Mouse (Mus musculus) forebrain, embryonic 14.5 days (tissue): Measurements from ENCODE around the gene Aldh3b3. TPM values are rescaled to one million over a fixed set of nuclear protein-coding genes. Genes with fewer than 3 reads are reported as not detected.

Source experiments
- ATAC-seq: fragments of 200-750 bp; cut with Nextera tagmentation; 2 replicates; pipeline ENCODE4 v1.8.0; 2017; ENCODE audit warnings: mild to moderate bottlenecking, moderate library complexity
- DNase-seq: peaks from one replicate; pipeline ENCODE4 v3.0.0-alpha.2; 2015; ENCODE audit warnings: low spot score
- H3K27ac ChIP-seq: fragments of 300-500 bp; sonication (generic); 2 replicates; pipeline ENCODE4 v1.5.1; 2014; ENCODE audit warnings: low read depth, mild to moderate bottlenecking, control low read depth, low read length, moderate library complexity
- H3K27me3 ChIP-seq: fragments of 300-500 bp; sonication (generic); replicated peaks from 2 replicates; pipeline ENCODE4 v1.6.1; 2014; ENCODE audit warnings: low read length, control low read depth, mixed read lengths; ENCODE audit not compliant: control insufficient read depth, insufficient read depth
- H3K36me3 ChIP-seq: fragments of 300-500 bp; sonication (generic); 2 replicates; pipeline ENCODE4 v1.6.1; 2014; ENCODE audit warnings: low read length, control low read depth; ENCODE audit not compliant: control insufficient read depth, insufficient read depth
- H3K4me1 ChIP-seq: fragments of 300-500 bp; sonication (generic); 2 replicates; pipeline ENCODE4 v1.6.1; 2014; ENCODE audit warnings: antibody characterized with exemption, low read length, control low read depth; ENCODE audit not compliant: control insufficient read depth, insufficient read depth
- H3K4me2 ChIP-seq: fragments of 300-500 bp; sonication (generic); 2 replicates; pipeline ENCODE4 v1.6.1; 2014; ENCODE audit warnings: mild to moderate bottlenecking, control low read depth, low read length
- H3K4me3 ChIP-seq: fragments of 300-500 bp; sonication (generic); 2 replicates; pipeline ENCODE4 v1.5.1; 2014; ENCODE audit warnings: low read depth, low read length, control low read depth
- H3K9ac ChIP-seq: fragments of 300-500 bp; sonication (generic); 2 replicates; pipeline ENCODE4 v1.6.1; 2014; ENCODE audit warnings: mild to moderate bottlenecking, low read length, control low read depth, moderate library complexity
- H3K9me3 ChIP-seq: fragments of 300-500 bp; sonication (generic); replicated peaks from 2 replicates; pipeline ENCODE4 v1.6.1; 2016; ENCODE audit warnings: low read length, control low read depth, mixed read lengths; ENCODE audit not compliant: control insufficient read depth
- WGBS: fragments of 180-500 bp; shearing (Covaris S2); extraction: QIAGEN DNeasy Blood & Tissue Kit; methylation state at CpG from one replicate; pipeline ENCODE4 v1.1.7; 2014; 5-methylcytosine and 5-hydroxymethylcytosine counted together
- polyA plus RNA-seq: library from polyadenylated mRNA; unstranded; fragments of >200 nt; fragmentation: Nextera tagmentation; extraction: Ambion mirVana; gene quantifications from 2 replicates; pipeline ENCODE4 v1.2.1, GENCODE M21; 2014

The Aldh3b3 gene
- not detected in 2 replicates for polyA plus RNA-seq

GRCm38 (mm10) chr19:3958470-3958869 lies at the start of gene Aldh3b3:
Aldh3b3 (plus strand) TSS chr19:3958645.
- H3K27me3 ChIP-seq = no peaks in the 10 kb centered on the region
- DNase-seq = peak; percentile 46
- no peak for ATAC-seq

GRCm38 (mm10) chr19:3910206-3910605 lies 48.2 kb upstream of the Aldh3b3 start:
- Histone ChIP-seq H3K4me1 (peaks cover 16% of the 10 kb centered on the region), H3K27ac (no peak overlapping the region), H3K9ac (no peak overlapping the region), H3K36me3 (peaks cover 26% of the 10 kb centered on the region), H3K4me2 (no peak overlapping the region), H3K4me3 (no peak overlapping the region), H3K9me3 (no peaks in the 10 kb centered on the region), H3K27me3 (no peaks in the 10 kb centered on the region)
- no peak for ATAC-seq
- 85% methylated on average over 5 of the region's 5 CpGs for WGBS
- no peak for DNase-seq

More at GRCm38 (mm10) chr19:3958470-3958869, at the start of gene Aldh3b3:
- no peak within 1 kb of the TSS for H3K4me3 ChIP-seq
- H3K4me2 ChIP-seq = no peak within 1 kb of the TSS
- H3K4me1 ChIP-seq = no peaks in the 10 kb centered on the region
- no peaks in the 10 kb centered on the region for H3K9me3 ChIP-seq
- no peak within 1 kb of the TSS for H3K9ac ChIP-seq
- H3K27ac ChIP-seq = no peak within 1 kb of the TSS
- WGBS = 63% methylated on average over 4 of the region's 4 CpGs
- no peaks in the 10 kb centered on the region for H3K36me3 ChIP-seq

GRCm38 (mm10) chr19:3912337-3913204 lies 45.9 kb upstream of the Aldh3b3 start, which contains the start of gene Ndufs8:
Ndufs8 (minus strand) TSS chr19:3912774.
- no peaks in the 10 kb centered on the region for H3K9me3 ChIP-seq
- peak within 1 kb of the TSS; percentile 66 for H3K9ac ChIP-seq
- peaks cover 26% of the 10 kb centered on the region for H3K36me3 ChIP-seq
- peak within 1 kb of the TSS; percentile 64 for H3K27ac ChIP-seq
- WGBS = under 1% methylated on average over 43 of the region's 43 CpGs
- H3K4me2 ChIP-seq = peak within 1 kb of the TSS; percentile 67
- ATAC-seq = peak; percentile 98
- H3K4me3 ChIP-seq = peak within 1 kb of the TSS; percentile 59
- no peaks in the 10 kb centered on the region for H3K27me3 ChIP-seq
- peaks cover 10% of the 10 kb centered on the region for H3K4me1 ChIP-seq
- peak; percentile 99 for DNase-seq

- no peaks in the 10 kb centered on the region for H3K9me3 ChIP-seq
- ATAC-seq (no peak), DNase-seq (no peak)
- peaks cover 18% of the 10 kb centered on the region for H3K36me3 ChIP-seq
- H3K9ac ChIP-seq = no peak overlapping the region; the same call in 1 of the 2 replicates
- H3K4me3 ChIP-seq = peak overlapping the region; percentile 59; the same call in 1 of the 2 replicates
- 89% methylated on average over 8 of the region's 8 CpGs for whole genome bisulfite sequencing
- no peak overlapping the region for H3K27ac ChIP-seq
- H3K4me2 ChIP-seq = peak overlapping the region; percentile 67
- H3K27me3 ChIP-seq = no peaks in the 10 kb centered on the region
- H3K4me1 ChIP-seq = peaks cover 10% of the 10 kb centered on the region
Measured at GRCm38 (mm10) chr19:3913692-3914091, 44.8 kb upstream of the Aldh3b3 start.

GRCm38 (mm10) chr19:3914535-3914934 lies 43.9 kb upstream of the Aldh3b3 start:
- 89% methylated on average over 5 of the region's 5 CpGs for WGBS
- no peaks in the 10 kb centered on the region for H3K27me3 ChIP-seq
- no peak overlapping the region for H3K4me2 ChIP-seq
- H3K4me1 ChIP-seq = peaks cover 10% of the 10 kb centered on the region
- ATAC-seq = no peak
- no peak for DNase-seq
- no peak overlapping the region for H3K9ac ChIP-seq
- H3K36me3 ChIP-seq = peaks cover 9% of the 10 kb centered on the region
- H3K4me3 ChIP-seq = no peak overlapping the region
- H3K9me3 ChIP-seq = no peaks in the 10 kb centered on the region
- H3K27ac ChIP-seq = no peak overlapping the region

GRCm38 (mm10) chr19:3916727-3917126 lies 41.7 kb upstream of the Aldh3b3 start:
- DNase-seq = no peak
- no peak overlapping the region for H3K4me2 ChIP-seq
- no peak overlapping the region for H3K9ac ChIP-seq

GRCm38 (mm10) chr19:3919928-3920327 lies 38.5 kb upstream of the Aldh3b3 start:
- H3K9me3 ChIP-seq = no peaks in the 10 kb centered on the region
- ATAC-seq = no peak
- H3K9ac ChIP-seq = no peak overlapping the region
- H3K36me3 ChIP-seq = no peaks in the 10 kb centered on the region
- H3K4me1 ChIP-seq = no peaks in the 10 kb centered on the region
- no peak overlapping the region for H3K27ac ChIP-seq
- H3K27me3 ChIP-seq = no peaks in the 10 kb centered on the region
- no peak overlapping the region for H3K4me3 ChIP-seq
- H3K4me2 ChIP-seq = no peak overlapping the region
- DNase-seq = no peak

More at GRCm38 (mm10) chr19:3916727-3917126, 41.7 kb upstream of the Aldh3b3 start:
- ATAC-seq = no peak
- Histone ChIP-seq H3K27me3 (no peaks in the 10 kb centered on the region), H3K4me3 (no peak overlapping the region), H3K9me3 (no peaks in the 10 kb centered on the region), H3K27ac (no peak overlapping the region), H3K36me3 (no peaks in the 10 kb centered on the region), H3K4me1 (peaks cover 9% of the 10 kb centered on the region)
- WGBS = 81% methylated on average over 11 of the region's 11 CpGs

GRCm38 (mm10) chr19:3922661-3923371 lies 35.6 kb upstream of the Aldh3b3 start:
- Histone ChIP-seq H3K4me1 (no peaks in the 10 kb centered on the region), H3K4me3 (no peak overlapping the region), H3K36me3 (no peaks in the 10 kb centered on the region), H3K9me3 (no peaks in the 10 kb centered on the region), H3K4me2 (no peak overlapping the region), H3K27ac (no peak overlapping the region), H3K27me3 (no peaks in the 10 kb centered on the region), H3K9ac (no peak overlapping the region)
- DNase-seq = no peak
- WGBS = 48% methylated on average over 10 of the region's 10 CpGs
- no peak for ATAC-seq
